Mouse (Mus musculus) intestine, embryonic 14.5 days (tissue): ENCODE measurements around the gene Igsf9. TPM values are rescaled to one million over a fixed set of nuclear protein-coding genes. Genes with fewer than 3 reads are reported as not detected.

Experiments
- ATAC-seq: fragments of 200-750 bp; cut with Nextera tagmentation; replicated peaks from 2 replicates; pipeline ENCODE4 v1.8.0; 2017; ENCODE audit warnings: low read depth, moderate number of reproducible peaks, moderate TSS enrichment, moderate library complexity; ENCODE audit not compliant: low FRiP score, low TSS enrichment
- DNase-seq: peaks from one replicate; pipeline ENCODE4 v3.0.0-alpha.2; 2018; ENCODE audit warnings: low spot score
- H3K27ac ChIP-seq: fragments of 300-500 bp; sonication (generic); 2 replicates; pipeline ENCODE4 v1.5.1; 2014; ENCODE audit warnings: low read depth, mild to moderate bottlenecking, control low read depth
- H3K27me3 ChIP-seq: fragments of 300-500 bp; sonication (generic); replicated peaks from 2 replicates; pipeline ENCODE4 v1.6.1; 2014; ENCODE audit warnings: low read length, control low read depth; ENCODE audit not compliant: control insufficient read depth, insufficient read depth
- H3K36me3 ChIP-seq: fragments of 300-500 bp; sonication (generic); 2 replicates; pipeline ENCODE4 v1.6.1; 2014; ENCODE audit warnings: low read length, control low read depth; ENCODE audit not compliant: control insufficient read depth, insufficient read depth
- H3K4me1 ChIP-seq: fragments of 300-500 bp; sonication (generic); replicated peaks from 2 replicates; pipeline ENCODE4 v1.6.1; 2014; ENCODE audit warnings: low read length, control low read depth, mixed read lengths; ENCODE audit not compliant: control insufficient read depth, insufficient read depth
- H3K4me2 ChIP-seq: fragments of 300-500 bp; sonication (generic); 2 replicates; pipeline ENCODE4 v1.6.1; 2014; ENCODE audit warnings: low read length
- H3K4me3 ChIP-seq: fragments of 300-500 bp; sonication (generic); 2 replicates; pipeline ENCODE4 v1.5.1; 2014; ENCODE audit warnings: low read depth, low read length, control low read depth, mixed read lengths
- H3K9ac ChIP-seq: fragments of 300-500 bp; sonication (generic); 2 replicates; pipeline ENCODE4 v1.6.1; 2014; ENCODE audit warnings: mild to moderate bottlenecking, low read length
- H3K9me3 ChIP-seq: fragments of 300-500 bp; sonication (generic); 2 replicates; pipeline ENCODE4 v1.6.1; 2016; ENCODE audit warnings: low read length, control low read depth; ENCODE audit not compliant: control insufficient read depth
- WGBS: fragments of 180-500 bp; shearing (Covaris S2); extraction: QIAGEN DNeasy Blood & Tissue Kit; methylation state at CpG from one replicate; pipeline ENCODE4 v1.1.7; 2014; 5-methylcytosine and 5-hydroxymethylcytosine counted together
- polyA plus RNA-seq: library from polyadenylated mRNA; unstranded; fragments of >200 nt; fragmentation: Nextera tagmentation; extraction: Ambion mirVana; gene quantifications from 2 replicates; pipeline ENCODE4 v1.2.1, GENCODE M21; 2014

The Igsf9 gene
- polyA plus RNA-seq, 1 experiment from 2014 or later, result 40.9 TPM

- peaks cover 11% of the 10 kb centered on the region; the same call in 1 of the 2 replicates for H3K4me1 ChIP-seq
Measured at GRCm38 (mm10) chr1:172512962-172513361, 31.4 kb downstream of the Igsf9 start.

GRCm38 (mm10) chr1:172513525-172514212 is 32.1 kb downstream of the Igsf9 start:
- H3K27me3 ChIP-seq, result no peaks in the 10 kb centered on the region
- H3K4me1 ChIP-seq, result peaks cover 11% of the 10 kb centered on the region; the same call in 1 of the 2 replicates
- no peak overlapping the region for H3K9ac ChIP-seq
- ATAC-seq, result no peak
- 68% methylated on average over 17 of the region's 17 CpGs for WGBS
- no peak overlapping the region for H3K4me2 ChIP-seq
- no peak for DNase-seq
- H3K27ac ChIP-seq, result peak overlapping the region; percentile 14; the same call in 1 of the 2 replicates
- H3K9me3 ChIP-seq, result 0 out of 2 replicates have a peak, but pooled peaks cover 4% of the 10 kb centered on the region
- H3K4me3 ChIP-seq, result no peak overlapping the region
- 0 out of 2 replicates have a peak, but pooled peaks cover 2% of the 10 kb centered on the region for H3K36me3 ChIP-seq

More at GRCm38 (mm10) chr1:172512962-172513361, 31.4 kb downstream of the Igsf9 start:
- DNase-seq, result no peak
- Histone ChIP-seq H3K27me3 (no peaks in the 10 kb centered on the region), H3K4me3 (no peak overlapping the region), H3K27ac (0 out of 2 replicates have a peak overlapping the region, but pooled peaks have one; percentile 14), H3K4me2 (peak overlapping the region; percentile 9; the same call in 1 of the 2 replicates), H3K36me3 (peaks cover 6% of the 10 kb centered on the region; the same call in 1 of the 2 replicates), H3K9ac (no peak overlapping the region), H3K9me3 (0 out of 2 replicates have a peak, but pooled peaks cover 4% of the 10 kb centered on the region)
- ATAC-seq, result no peak
- WGBS, result 33% methylated on average over 13 of the region's 13 CpGs

- DNase-seq, result no peak
- Histone ChIP-seq H3K9ac (no peak overlapping the region), H3K4me2 (no peak overlapping the region), H3K36me3 (no peaks in the 10 kb centered on the region), H3K27me3 (no peaks in the 10 kb centered on the region), H3K9me3 (0 out of 2 replicates have a peak, but pooled peaks cover 4% of the 10 kb centered on the region), H3K27ac (peak overlapping the region; percentile 13; the same call in 1 of the 2 replicates), H3K4me1 (peaks cover 11% of the 10 kb centered on the region; the same call in 1 of the 2 replicates), H3K4me3 (no peak overlapping the region)
- ATAC-seq, result no peak
- WGBS, result 79% methylated on average over 4 of the region's 4 CpGs
Measured at GRCm38 (mm10) chr1:172514213-172514529, 32.6 kb downstream of the Igsf9 start.

GRCm38 (mm10) chr1:172514551-172515268 is 33.1 kb downstream of the Igsf9 start:
- Histone ChIP-seq H3K4me2 (no peak overlapping the region), H3K36me3 (no peaks in the 10 kb centered on the region), H3K9ac (no peak overlapping the region), H3K4me3 (no peak overlapping the region), H3K9me3 (0 out of 2 replicates have a peak, but pooled peaks cover 4% of the 10 kb centered on the region), H3K27me3 (no peaks in the 10 kb centered on the region), H3K27ac (peak overlapping the region; percentile 13; the same call in 1 of the 2 replicates), H3K4me1 (peaks cover 10% of the 10 kb centered on the region; the same call in 1 of the 2 replicates)
- ATAC-seq (no peak), DNase-seq (no peak)
- 80% methylated on average over 7 of the region's 7 CpGs for WGBS

GRCm38 (mm10) chr1:172515396-172515795 is 33.8 kb downstream of the Igsf9 start:
- Histone ChIP-seq H3K4me1 (peaks cover 8% of the 10 kb centered on the region; the same call in 1 of the 2 replicates), H3K4me2 (no peak overlapping the region), H3K27me3 (no peaks in the 10 kb centered on the region), H3K36me3 (no peaks in the 10 kb centered on the region), H3K9me3 (0 out of 2 replicates have a peak, but pooled peaks cover 4% of the 10 kb centered on the region), H3K9ac (no peak overlapping the region), H3K4me3 (no peak overlapping the region), H3K27ac (no peak overlapping the region)
- no peak for ATAC-seq
- 69% methylated on average over 1 of the region's 1 CpGs for WGBS
- DNase-seq, result no peak

- Histone ChIP-seq H3K4me1 (peaks cover 3% of the 10 kb centered on the region; the same call in 1 of the 2 replicates), H3K4me2 (no peak overlapping the region), H3K4me3 (no peak overlapping the region), H3K36me3 (no peaks in the 10 kb centered on the region), H3K9me3 (0 out of 2 replicates have a peak, but pooled peaks cover 4% of the 10 kb centered on the region), H3K27ac (no peak overlapping the region), H3K27me3 (no peaks in the 10 kb centered on the region), H3K9ac (no peak overlapping the region)
- ATAC-seq, result no peak
- DNase-seq, result no peak
- WGBS, result 84% methylated on average over 4 of the region's 4 CpGs
Measured at GRCm38 (mm10) chr1:172518013-172518412, 36.4 kb downstream of the Igsf9 start.

GRCm38 (mm10) chr1:172519644-172520043 is 38.1 kb downstream of the Igsf9 start:
- no peak overlapping the region for H3K4me2 ChIP-seq
- H3K27ac ChIP-seq, result no peak overlapping the region
- H3K36me3 ChIP-seq, result no peaks in the 10 kb centered on the region
- no peaks in the 10 kb centered on the region for H3K27me3 ChIP-seq
- DNase-seq (no peak), ATAC-seq (no peak)
- 56% methylated on average over 6 of the region's 6 CpGs for WGBS
- no peak overlapping the region for H3K9ac ChIP-seq
- H3K4me1 ChIP-seq, result no peaks in the 10 kb centered on the region; the same call in 1 of the 2 replicates
- no peak overlapping the region for H3K4me3 ChIP-seq
- H3K9me3 ChIP-seq, result 0 out of 2 replicates have a peak, but pooled peaks cover 4% of the 10 kb centered on the region

GRCm38 (mm10) chr1:172520576-172521440 is 39.2 kb downstream of the Igsf9 start, which contains the start of gene Cfap45:
Gene Cfap45 (plus strand): TSS chr1:172520801.
- DNase-seq, result peak; percentile 92
- no peaks in the 10 kb centered on the region for H3K36me3 ChIP-seq
- H3K4me1 ChIP-seq, result peaks cover 8% of the 10 kb centered on the region; the same call in 1 of the 2 replicates
- H3K4me3 ChIP-seq, result peak within 1 kb of the TSS; percentile 34
- H3K9me3 ChIP-seq, result 0 out of 2 replicates have a peak, but pooled peaks cover 4% of the 10 kb centered on the region
- peak within 1 kb of the TSS; percentile 0; the same call in 1 of the 2 replicates for H3K9ac ChIP-seq
- WGBS, result 3% methylated on average over 28 of the region's 28 CpGs
- no peaks in the 10 kb centered on the region for H3K27me3 ChIP-seq
- peak; percentile 91 for ATAC-seq
- peak within 1 kb of the TSS; percentile 48 for H3K4me2 ChIP-seq
- H3K27ac ChIP-seq, result no peak within 1 kb of the TSS
